Mouse (Mus musculus): Measurements from ENCODE around the gene Gramd1c. TPM values are rescaled to one million over a fixed set of nuclear protein-coding genes. Genes with fewer than 3 reads are reported as not detected.

Gene Gramd1c
- polyA plus RNA-seq, 1 experiment from 2014 or later = 3.0 TPM

GRCm38 (mm10) chr16:43972391-43972790, 90.8 kb downstream of the Gramd1c start:
- no peaks in the 10 kb centered on the region for H3K27me3 ChIP-seq (replicated peaks)
- WGBS = 93% methylated on average over 2 of the region's 2 CpGs
- H3K4me2 ChIP-seq = no peak overlapping the region
- no peaks in the 10 kb centered on the region for H3K36me3 ChIP-seq (replicated peaks)
- no peak overlapping the region for H3K4me3 ChIP-seq
- H3K9ac ChIP-seq = no peak overlapping the region
- H3K4me1 ChIP-seq = no peaks in the 10 kb centered on the region
- no peak overlapping the region for H3K27ac ChIP-seq
- ATAC-seq (replicated peaks) = no peak
- H3K9me3 ChIP-seq = no peaks in the 10 kb centered on the region

DNA sequence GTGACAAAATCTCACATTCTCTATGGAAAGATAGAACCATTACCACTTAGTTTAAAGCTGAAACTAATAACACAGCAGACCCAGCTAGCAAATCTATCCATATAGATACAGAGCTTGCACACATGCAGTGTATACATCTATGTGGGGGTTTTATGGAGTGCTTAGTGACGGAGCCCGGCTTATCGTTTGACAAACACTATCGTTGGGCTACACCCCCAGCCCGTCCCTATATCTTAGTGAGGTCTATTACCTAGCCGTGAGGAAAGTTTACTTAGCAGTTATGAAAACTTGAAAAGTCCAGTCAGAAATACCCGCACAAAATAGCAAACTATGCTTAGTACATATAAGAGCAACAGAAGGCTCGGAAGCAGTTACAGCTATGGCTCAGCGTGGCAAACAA, 91.4 kb downstream of the Gramd1c start:
- WGBS = 92% methylated on average over 9 of the region's 9 CpGs

DNA sequence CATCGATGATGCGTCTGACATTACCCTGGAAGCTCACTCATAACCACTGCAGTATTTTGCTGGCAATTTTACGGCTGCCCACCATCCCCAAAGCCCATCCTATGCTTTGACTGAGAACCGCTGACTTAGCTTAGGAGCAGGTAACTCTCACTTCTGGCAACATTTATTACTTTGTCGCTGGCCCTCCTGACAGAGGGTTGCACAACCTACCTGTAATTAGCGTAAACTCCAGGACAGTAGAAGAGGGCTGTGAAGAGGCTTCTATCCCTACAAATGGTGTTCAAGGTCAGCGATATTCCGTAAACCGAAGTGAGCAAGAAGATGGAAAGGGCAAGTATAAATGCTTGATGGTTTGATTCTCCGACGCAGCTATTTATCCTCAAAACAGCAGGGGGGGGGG, 92.0 kb downstream of the Gramd1c start:
- WGBS = 91% methylated on average over 11 of the region's 11 CpGs
- Histone ChIP-seq H3K9ac (no peak overlapping the region), H3K27ac (no peak overlapping the region), H3K4me1 (no peaks in the 10 kb centered on the region), H3K36me3 (replicated peaks) (no peaks in the 10 kb centered on the region), H3K27me3 (replicated peaks) (no peaks in the 10 kb centered on the region), H3K4me3 (no peak overlapping the region), H3K4me2 (no peak overlapping the region), H3K9me3 (no peaks in the 10 kb centered on the region)
- ATAC-seq (replicated peaks) = no peak

More for the DNA sequence above, 91.4 kb downstream of the Gramd1c start:
- Histone ChIP-seq H3K4me2 (no peak overlapping the region), H3K9me3 (no peaks in the 10 kb centered on the region), H3K9ac (no peak overlapping the region), H3K27me3 (replicated peaks) (no peaks in the 10 kb centered on the region), H3K4me3 (no peak overlapping the region), H3K27ac (no peak overlapping the region), H3K4me1 (no peaks in the 10 kb centered on the region), H3K36me3 (replicated peaks) (no peaks in the 10 kb centered on the region)
- ATAC-seq (replicated peaks) = no peak

GRCm38 (mm10) chr16:43970426-43970825, 92.7 kb downstream of the Gramd1c start:
- H3K4me2 ChIP-seq = no peak overlapping the region
- no peak for ATAC-seq (replicated peaks)
- no peak overlapping the region for H3K4me3 ChIP-seq
- no peaks in the 10 kb centered on the region for H3K36me3 ChIP-seq (replicated peaks)
- no peaks in the 10 kb centered on the region for H3K27me3 ChIP-seq (replicated peaks)
- 85% methylated on average over 3 of the region's 3 CpGs for WGBS
- no peaks in the 10 kb centered on the region for H3K4me1 ChIP-seq
- H3K9me3 ChIP-seq = no peaks in the 10 kb centered on the region
- H3K9ac ChIP-seq = no peak overlapping the region
- H3K27ac ChIP-seq = no peak overlapping the region

DNA sequence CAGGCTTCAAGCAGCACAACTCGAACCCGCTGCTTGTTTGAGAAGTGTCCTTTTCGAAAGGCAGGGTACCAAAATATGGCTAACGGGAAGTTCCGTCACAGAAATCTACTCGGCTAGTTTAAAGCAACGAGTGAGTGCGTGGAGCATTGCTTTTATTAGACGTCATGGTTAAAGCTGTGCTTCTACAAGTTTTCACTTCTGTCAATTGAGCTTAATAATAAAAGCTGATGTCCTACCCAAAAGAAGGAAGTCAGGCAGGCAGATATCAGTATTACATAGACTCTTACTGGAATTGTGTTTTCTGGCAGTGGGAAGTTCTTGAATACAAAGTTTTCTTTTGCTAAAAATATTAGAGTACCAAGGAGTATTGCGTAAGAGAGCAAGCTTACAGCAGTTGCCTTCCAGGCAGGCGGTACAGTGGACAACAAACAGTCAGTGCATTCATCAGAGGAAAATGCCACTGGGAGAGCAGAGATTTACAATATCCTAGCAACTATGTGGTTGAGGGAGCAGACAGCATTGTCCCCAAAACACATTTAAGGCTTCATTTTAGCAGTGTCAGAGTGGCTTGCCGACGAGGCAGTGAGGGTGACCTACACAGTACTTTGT, 97.3 kb downstream of the Gramd1c start:
- Histone ChIP-seq H3K9ac (no peak overlapping the region), H3K27ac (no peak overlapping the region), H3K27me3 (replicated peaks) (no peaks in the 10 kb centered on the region), H3K4me3 (no peak overlapping the region), H3K4me1 (no peaks in the 10 kb centered on the region), H3K9me3 (no peaks in the 10 kb centered on the region), H3K4me2 (no peak overlapping the region), H3K36me3 (replicated peaks) (no peaks in the 10 kb centered on the region)
- 0 out of 2 replicates have a peak, but pooled peaks have one; percentile 37 for ATAC-seq (replicated peaks)
- WGBS = 72% methylated on average over 13 of the region's 13 CpGs

- Histone ChIP-seq H3K36me3 (replicated peaks) (no peaks in the 10 kb centered on the region), H3K4me2 (no peak overlapping the region), H3K27ac (no peak overlapping the region), H3K9me3 (no peaks in the 10 kb centered on the region), H3K4me1 (no peaks in the 10 kb centered on the region), H3K27me3 (replicated peaks) (no peaks in the 10 kb centered on the region), H3K4me3 (no peak overlapping the region), H3K9ac (no peak overlapping the region)
- WGBS = 60% methylated on average over 3 of the region's 3 CpGs
- no peak for ATAC-seq (replicated peaks)
Observed at GRCm38 (mm10) chr16:43963780-43964179, 99.4 kb downstream of the Gramd1c start.

GRCm38 (mm10) chr16:43963291-43963690, 99.9 kb downstream of the Gramd1c start:
- WGBS = 91% methylated on average over 9 of the region's 9 CpGs
- Histone ChIP-seq H3K27me3 (replicated peaks) (no peaks in the 10 kb centered on the region), H3K4me1 (no peaks in the 10 kb centered on the region), H3K27ac (no peak overlapping the region), H3K9ac (no peak overlapping the region), H3K9me3 (no peaks in the 10 kb centered on the region), H3K4me3 (no peak overlapping the region), H3K4me2 (no peak overlapping the region), H3K36me3 (replicated peaks) (no peaks in the 10 kb centered on the region)
- ATAC-seq (replicated peaks) = no peak

GRCm38 (mm10) chr16:43958038-43958437, 105.1 kb downstream of the Gramd1c start:
- Histone ChIP-seq H3K36me3 (replicated peaks) (no peaks in the 10 kb centered on the region), H3K9ac (no peak overlapping the region), H3K4me1 (no peaks in the 10 kb centered on the region), H3K4me2 (no peak overlapping the region), H3K9me3 (no peaks in the 10 kb centered on the region), H3K27me3 (replicated peaks) (no peaks in the 10 kb centered on the region), H3K4me3 (no peak overlapping the region), H3K27ac (no peak overlapping the region)
- no peak for ATAC-seq (replicated peaks)
- WGBS = 93% methylated on average over 4 of the region's 4 CpGs

DNA sequence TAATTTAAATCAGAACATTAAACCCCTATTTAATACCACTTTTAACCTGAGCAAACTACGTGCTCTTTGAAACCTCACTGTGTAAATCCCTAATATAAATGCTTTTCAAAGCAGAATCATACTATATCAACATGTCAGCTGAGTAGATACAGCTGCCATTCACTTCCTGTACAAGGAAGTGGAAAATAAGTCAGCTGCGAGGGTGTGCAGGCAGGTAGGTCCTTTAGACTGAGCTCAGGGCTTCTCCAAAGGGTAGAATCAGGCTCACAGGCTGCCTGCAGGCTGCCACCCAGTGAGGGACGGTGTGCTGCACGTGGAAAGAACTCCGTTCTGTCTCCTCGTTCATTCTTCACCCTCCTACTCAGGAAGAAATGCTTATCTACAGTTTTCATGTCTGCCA, 108.2 kb downstream of the Gramd1c start:
- H3K36me3 ChIP-seq (replicated peaks) = no peaks in the 10 kb centered on the region
- H3K9ac ChIP-seq = no peak overlapping the region
- H3K4me3 ChIP-seq = no peak overlapping the region
- ATAC-seq (replicated peaks) = no peak
- no peaks in the 10 kb centered on the region for H3K27me3 ChIP-seq (replicated peaks)
- no peaks in the 10 kb centered on the region for H3K9me3 ChIP-seq
- no peak overlapping the region for H3K4me2 ChIP-seq
- 77% methylated on average over 6 of the region's 6 CpGs for WGBS
- H3K27ac ChIP-seq = no peak overlapping the region
- no peaks in the 10 kb centered on the region for H3K4me1 ChIP-seq

DNA sequence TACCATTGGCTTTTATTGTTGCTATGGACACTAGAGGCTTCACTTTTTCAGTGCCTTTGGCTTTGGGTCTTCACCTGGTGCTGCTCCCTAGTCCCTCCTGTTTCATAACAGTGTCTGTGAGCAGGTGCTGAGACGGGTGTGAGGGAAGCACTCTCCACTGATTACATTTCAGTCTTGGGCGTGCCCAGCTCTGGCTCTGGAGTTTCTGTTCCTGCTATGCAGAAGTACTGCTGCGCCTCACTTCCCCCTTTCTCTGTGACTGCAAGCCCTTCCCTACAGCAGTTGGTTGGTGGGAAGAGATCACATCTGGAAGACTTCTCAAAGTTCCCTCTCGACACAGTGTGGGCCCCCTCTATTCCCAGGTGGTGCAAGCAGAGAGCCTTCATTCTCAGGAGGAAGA, 111.6 kb downstream of the Gramd1c start:
- H3K4me1 ChIP-seq = no peaks in the 10 kb centered on the region
- H3K9me3 ChIP-seq = no peaks in the 10 kb centered on the region
- H3K9ac ChIP-seq = no peak overlapping the region
- no peak overlapping the region for H3K4me2 ChIP-seq
- ATAC-seq (replicated peaks) = no peak
- no peak overlapping the region for H3K27ac ChIP-seq
- WGBS = 81% methylated on average over 4 of the region's 4 CpGs
- H3K36me3 ChIP-seq (replicated peaks) = no peaks in the 10 kb centered on the region
- no peaks in the 10 kb centered on the region for H3K27me3 ChIP-seq (replicated peaks)
- H3K4me3 ChIP-seq = no peak overlapping the region

DNA sequence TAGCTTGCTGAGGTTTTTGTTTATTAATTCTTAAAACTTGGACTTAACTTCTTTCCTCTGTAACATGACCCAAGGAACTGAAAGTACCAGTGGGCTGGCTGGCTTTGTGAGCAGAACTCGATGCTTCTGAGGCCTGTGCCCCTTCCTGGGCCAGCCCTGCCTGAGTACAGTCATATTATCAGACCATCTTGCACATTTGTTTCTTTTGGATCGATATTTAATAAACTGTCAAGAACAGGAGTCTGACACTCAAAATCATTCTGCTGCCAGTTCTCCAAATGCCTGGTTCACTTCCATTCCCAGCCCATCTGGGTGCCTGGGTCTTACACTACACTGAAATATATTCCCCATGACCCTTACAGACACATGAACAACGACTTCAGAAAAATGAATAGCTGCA, 117.3 kb downstream of the Gramd1c start:
- no peaks in the 10 kb centered on the region for H3K27me3 ChIP-seq (replicated peaks)
- H3K4me3 ChIP-seq = no peak overlapping the region
- no peak for ATAC-seq (replicated peaks)
- H3K4me1 ChIP-seq = no peaks in the 10 kb centered on the region
- no peak overlapping the region for H3K4me2 ChIP-seq
- no peak overlapping the region for H3K9ac ChIP-seq
- H3K36me3 ChIP-seq (replicated peaks) = no peaks in the 10 kb centered on the region
- H3K9me3 ChIP-seq = no peaks in the 10 kb centered on the region
- WGBS = 83% methylated on average over 3 of the region's 3 CpGs
- no peak overlapping the region for H3K27ac ChIP-seq

DNA sequence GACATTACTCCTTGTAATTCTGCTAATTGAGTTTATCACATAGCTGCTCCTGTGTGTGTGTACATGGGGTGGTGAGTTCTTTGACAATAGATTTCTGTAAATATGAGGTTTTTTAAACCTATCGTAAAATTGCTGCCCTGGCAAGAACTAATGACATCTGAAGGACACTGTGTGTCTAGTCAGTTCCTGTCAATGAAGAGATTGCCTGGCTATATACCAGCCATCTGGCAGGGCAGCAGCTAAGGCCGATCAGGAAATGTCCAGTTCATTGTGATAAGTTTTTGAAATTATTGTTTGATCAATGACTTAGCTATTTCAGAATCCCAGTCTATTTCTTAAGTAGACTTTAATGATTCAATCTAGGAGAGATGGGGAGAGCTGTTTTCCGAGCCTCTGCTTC, 117.8 kb downstream of the Gramd1c start:
- no peaks in the 10 kb centered on the region for H3K9me3 ChIP-seq
- no peaks in the 10 kb centered on the region for H3K27me3 ChIP-seq (replicated peaks)
- no peak overlapping the region for H3K4me2 ChIP-seq
- H3K36me3 ChIP-seq (replicated peaks) = no peaks in the 10 kb centered on the region
- WGBS = 82% methylated on average over 3 of the region's 3 CpGs
- H3K4me3 ChIP-seq = no peak overlapping the region
- H3K4me1 ChIP-seq = no peaks in the 10 kb centered on the region
- no peak overlapping the region for H3K27ac ChIP-seq
- ATAC-seq (replicated peaks) = no peak
- H3K9ac ChIP-seq = no peak overlapping the region

DNA sequence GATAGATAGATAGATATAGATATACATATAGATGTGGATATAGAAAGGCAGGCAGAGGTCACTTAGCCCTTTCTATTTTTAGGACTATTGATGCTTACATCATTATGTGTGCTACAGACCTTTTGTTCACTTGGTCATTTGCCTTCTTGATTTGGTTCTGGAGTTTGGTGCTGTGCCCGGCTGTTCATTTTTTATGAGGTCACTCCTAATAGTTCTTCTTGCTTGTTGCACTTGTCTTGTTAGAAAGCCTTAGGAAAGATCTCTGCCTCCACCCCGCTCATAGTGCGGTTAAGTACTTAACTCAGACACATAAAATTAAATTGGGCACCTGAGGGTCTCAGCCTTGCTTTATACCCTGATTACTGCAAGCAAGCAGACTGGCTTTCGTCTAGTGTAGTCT, 122.3 kb downstream of the Gramd1c start:
- H3K27ac ChIP-seq = no peak overlapping the region
- no peak overlapping the region for H3K9ac ChIP-seq
- WGBS = 88% methylated on average over 4 of the region's 4 CpGs
- H3K27me3 ChIP-seq (replicated peaks) = no peaks in the 10 kb centered on the region
- no peaks in the 10 kb centered on the region for H3K9me3 ChIP-seq
- ATAC-seq (replicated peaks) = no peak
- H3K4me1 ChIP-seq = no peaks in the 10 kb centered on the region
- no peak overlapping the region for H3K4me3 ChIP-seq
- no peaks in the 10 kb centered on the region for H3K36me3 ChIP-seq (replicated peaks)
- H3K4me2 ChIP-seq = no peak overlapping the region
